Mouse (Mus musculus): Measurements from ENCODE around the gene Hoxc8. TPM values are rescaled to one million over a fixed set of nuclear protein-coding genes. Genes with fewer than 3 reads are reported as not detected.
A peak's percentile ranks its signal among the peaks of the same experiment; 100 is the strongest.

Hoxc8 gene
- total RNA-seq, 2 experiments from 2014 or later: not detected

DNA sequence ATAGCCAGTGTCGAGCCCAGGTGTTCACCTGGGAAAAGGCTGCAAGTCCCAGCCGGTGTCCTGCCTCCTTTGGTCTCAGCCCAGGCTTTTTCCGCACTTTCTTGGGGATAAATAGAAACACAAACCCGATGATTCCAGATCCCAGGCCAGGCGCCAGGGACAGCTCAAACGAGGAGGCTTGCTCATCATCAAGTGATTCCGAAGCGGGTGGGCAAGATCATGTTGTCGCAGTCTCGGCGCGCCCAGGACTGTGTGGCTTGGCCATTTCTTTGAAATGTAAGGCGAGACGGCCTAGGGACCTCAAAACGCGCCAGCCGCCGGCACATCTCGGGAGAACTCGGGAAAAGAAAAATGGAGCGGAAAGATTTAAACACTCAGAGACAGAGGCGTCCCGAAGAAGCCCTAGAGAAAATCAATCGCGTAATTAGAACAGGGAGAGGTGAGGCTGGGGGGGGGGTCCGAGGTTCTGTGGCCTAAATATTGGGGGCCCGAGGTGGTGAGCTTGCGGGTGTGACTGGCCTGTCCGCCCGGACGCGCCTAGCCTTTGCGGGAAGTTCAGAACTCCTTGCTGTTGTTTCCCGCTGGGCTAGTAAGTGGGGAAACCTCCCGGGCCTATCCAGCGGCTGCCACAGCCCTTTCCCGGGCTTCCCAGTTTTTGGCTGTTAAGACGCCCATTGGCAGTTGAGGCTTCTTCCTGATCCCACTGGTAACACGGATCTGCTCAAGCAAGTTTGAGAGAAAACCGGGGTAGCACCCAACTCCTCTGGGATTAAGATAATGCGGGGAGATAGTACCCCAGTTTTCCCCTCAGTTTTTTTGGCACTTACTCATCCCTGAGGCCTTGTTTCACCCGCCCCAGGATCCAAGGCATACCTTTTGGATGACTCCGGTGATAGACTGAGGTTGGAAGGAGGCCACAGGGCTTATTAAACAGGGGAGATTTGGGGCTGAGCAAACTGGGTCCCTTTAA is 37.1 kb downstream of the Hoxc8 start:
- ATAC-seq (replicated peaks; ENCODE audit: poor library complexity, severe bottlenecking): no peak

DNA sequence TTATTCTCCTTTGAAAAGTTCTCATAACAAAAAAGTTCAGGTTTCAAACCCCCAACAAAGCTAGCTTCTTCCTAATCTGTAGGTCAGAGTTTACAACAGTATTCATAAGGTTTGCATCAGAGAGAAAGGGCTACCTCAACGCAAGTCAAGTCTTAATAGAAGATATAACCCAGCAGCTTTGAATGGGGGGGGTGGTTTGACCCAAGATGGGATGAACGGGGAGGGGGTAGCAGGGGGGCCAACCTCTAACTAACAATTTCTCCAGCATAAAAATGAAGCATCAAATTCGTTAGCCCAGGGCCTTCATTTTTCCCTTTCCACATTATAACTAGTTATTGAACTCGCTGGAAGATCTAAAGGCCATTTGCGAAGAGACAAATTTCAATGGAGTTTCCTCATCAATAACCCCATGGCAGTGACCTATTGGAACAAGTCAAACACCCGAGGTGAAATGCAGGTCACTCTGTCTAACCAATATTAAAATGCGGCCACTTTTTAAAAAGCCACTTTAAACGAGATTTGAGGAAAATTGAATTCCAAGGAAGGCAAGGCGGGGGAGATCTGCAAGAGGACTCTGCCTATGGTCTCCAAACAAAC is 38.6 kb downstream of the Hoxc8 start:
- ATAC-seq (replicated peaks; ENCODE audit: poor library complexity, severe bottlenecking): no peak

- ATAC-seq (replicated peaks; ENCODE audit: poor library complexity, severe bottlenecking): no peak
These were observed 39.7 kb downstream of the Hoxc8 start for GRCm38 (mm10) chr15:103030142-103030541.

- ATAC-seq (replicated peaks; ENCODE audit: poor library complexity, severe bottlenecking): no peak
These were observed 41.8 kb downstream of the Hoxc8 start for GRCm38 (mm10) chr15:103032167-103032566.

DNA sequence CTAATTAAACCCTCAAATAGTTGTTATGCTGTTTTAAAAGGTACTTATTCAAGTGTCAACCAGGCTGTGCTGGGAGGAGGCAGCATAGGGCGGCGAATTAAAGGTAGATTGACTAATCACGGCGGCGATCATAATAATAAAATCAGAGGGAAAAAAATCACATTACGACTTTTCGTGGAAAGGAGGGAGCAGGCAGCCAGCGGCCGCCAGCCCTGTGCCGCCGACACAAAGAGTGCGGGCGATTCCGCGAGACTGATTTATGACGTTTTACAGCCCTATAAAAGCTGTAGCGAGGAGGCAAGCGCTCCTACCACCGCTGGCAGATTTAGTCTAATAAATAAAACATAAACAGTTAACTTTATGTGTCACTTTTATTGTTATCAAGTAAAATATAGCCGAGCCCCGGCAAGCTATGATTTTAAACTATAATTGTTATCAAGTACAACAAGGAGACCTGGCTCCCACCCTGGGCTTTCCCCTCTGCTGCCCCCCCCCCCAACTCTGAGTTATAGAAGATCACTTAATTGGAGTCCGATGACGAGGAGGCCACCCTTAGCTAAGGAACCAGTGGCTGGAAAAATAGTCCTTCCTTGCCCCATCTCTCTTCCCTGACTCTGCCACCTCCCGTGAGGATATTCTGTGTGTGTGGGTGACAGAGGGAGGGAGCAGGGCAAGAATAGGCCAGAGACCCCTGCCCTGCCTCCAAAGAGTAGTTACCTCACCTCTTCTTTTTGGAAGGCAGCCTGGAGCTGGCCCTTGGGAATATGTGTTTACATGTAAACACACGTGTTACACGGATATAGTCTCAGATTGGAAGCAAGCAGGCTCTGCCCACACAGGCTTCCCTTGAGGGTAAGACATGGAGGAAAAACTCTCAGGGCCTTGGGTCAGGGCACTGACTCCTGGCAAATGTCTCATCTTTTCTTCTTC is 42.5 kb downstream of the Hoxc8 start:
- no peak for ATAC-seq (replicated peaks; ENCODE audit: poor library complexity, severe bottlenecking)

DNA sequence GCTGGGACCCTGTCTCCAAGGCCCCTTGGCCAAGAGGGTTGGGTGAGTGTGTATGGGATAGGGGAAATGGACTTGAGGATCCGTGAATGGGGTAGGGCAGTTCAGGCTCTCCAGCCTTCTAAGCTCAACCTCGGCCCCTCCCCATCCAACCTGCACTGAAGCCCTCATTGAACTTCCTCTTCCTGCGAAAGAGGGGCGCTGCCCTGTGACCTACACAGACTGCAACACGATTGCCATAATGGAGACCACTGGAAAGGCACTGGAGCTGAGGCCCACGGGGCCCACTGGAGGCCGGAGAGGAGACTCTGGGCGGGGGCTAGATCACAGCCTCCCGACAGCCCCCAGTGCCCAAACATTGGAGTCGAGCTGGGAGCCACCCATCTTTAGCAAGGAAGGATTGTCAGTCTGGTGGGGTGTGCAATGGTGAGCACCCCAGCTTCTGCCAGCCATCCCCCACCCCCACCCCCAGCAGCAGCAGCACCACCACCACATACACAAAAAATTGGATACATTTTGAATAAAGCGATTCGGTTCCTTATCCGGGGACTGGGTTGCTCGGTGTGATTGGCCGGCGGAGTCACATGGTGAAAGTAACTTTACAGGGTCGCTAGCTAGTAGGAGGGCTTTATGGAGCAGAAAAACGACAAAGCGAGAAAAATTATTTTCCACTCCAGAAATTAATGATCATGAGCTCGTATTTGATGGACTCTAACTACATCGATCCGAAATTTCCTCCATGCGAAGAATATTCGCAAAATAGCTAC is 43.8 kb downstream of the Hoxc8 start:
- ATAC-seq (replicated peaks; ENCODE audit: poor library complexity, severe bottlenecking): peak; percentile 56

DNA sequence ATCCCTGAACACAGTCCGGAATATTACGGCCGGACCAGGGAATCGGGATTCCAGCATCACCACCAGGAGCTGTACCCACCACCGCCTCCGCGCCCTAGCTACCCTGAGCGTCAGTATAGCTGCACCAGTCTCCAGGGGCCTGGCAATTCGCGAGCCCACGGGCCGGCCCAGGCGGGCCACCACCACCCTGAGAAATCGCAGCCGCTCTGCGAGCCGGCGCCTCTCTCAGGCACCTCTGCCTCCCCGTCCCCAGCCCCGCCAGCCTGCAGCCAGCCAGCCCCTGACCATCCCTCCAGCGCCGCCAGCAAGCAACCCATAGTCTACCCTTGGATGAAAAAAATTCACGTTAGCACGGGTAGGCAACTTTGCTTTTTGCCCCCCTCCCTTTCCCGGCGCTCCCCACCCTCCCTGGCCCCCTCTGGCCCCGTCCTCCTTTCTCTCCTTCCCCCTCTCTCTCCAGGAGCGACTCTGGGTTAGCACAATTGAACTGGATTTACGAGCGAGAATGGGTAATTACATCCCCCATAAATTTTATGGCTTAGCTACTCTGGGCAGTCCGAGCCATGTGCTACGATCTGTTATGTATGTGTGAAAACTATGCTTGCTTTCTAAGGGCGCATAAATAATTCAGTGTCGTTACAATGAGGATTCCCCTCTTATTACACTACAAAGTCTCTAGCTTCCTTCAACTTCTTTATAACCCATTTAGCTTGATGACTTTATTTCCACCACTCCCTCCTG is 44.6 kb downstream of the Hoxc8 start:
- no peak for ATAC-seq (replicated peaks; ENCODE audit: poor library complexity, severe bottlenecking)

GRCm38 (mm10) chr15:103035548-103035881 is 45.1 kb downstream of the Hoxc8 start:
- no peak for ATAC-seq (replicated peaks; ENCODE audit: poor library complexity, severe bottlenecking)

DNA sequence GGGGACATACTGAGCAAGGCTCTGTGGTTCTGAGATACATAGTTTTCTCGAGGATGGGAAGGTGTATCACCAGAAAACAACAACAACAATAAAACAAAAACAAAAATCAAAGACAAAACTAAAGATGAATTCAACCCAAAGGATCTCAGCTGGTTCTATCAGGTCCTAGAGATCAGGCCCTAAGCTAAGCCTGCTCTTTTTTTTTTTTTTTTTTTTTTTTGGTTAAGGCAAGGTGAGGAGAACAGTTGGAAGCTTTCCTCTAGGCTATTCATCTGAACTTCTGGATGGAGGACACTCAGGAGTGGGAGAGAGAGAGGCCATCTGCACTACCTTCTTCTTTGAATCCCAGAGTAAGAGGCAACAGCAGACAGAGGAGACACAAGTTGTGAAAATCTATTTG is 47.2 kb downstream of the Hoxc8 start:
- ATAC-seq (replicated peaks; ENCODE audit: poor library complexity, severe bottlenecking): no peak

- ATAC-seq (replicated peaks; ENCODE audit: poor library complexity, severe bottlenecking): no peak
These were observed 48.5 kb downstream of the Hoxc8 start for GRCm38 (mm10) chr15:103038701-103039480.

DNA sequence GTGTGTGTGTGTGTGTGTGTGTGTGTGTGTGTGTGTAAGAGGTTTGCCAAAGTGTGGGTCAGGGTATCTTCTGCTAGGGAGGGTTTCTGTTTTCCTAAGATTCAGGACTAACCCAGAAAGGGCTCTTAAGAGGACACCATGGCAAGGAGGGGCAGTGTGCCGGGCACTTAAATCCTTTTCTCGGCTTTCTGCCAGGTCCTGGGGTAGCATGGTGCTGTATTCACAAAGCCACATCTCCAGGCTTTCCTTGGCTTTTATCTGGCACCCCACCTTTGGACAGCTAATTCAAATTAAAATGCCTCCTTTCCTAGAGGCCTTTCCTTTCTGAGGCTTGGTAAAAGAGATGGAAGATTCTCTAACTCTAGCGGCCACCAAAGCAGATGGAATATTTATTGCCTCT is 49.2 kb downstream of the Hoxc8 start:
- ATAC-seq (replicated peaks; ENCODE audit: poor library complexity, severe bottlenecking): no peak

- no peak for ATAC-seq (replicated peaks; ENCODE audit: poor library complexity, severe bottlenecking)
These were observed 50.2 kb downstream of the Hoxc8 start for GRCm38 (mm10) chr15:103040601-103041000.

DNA sequence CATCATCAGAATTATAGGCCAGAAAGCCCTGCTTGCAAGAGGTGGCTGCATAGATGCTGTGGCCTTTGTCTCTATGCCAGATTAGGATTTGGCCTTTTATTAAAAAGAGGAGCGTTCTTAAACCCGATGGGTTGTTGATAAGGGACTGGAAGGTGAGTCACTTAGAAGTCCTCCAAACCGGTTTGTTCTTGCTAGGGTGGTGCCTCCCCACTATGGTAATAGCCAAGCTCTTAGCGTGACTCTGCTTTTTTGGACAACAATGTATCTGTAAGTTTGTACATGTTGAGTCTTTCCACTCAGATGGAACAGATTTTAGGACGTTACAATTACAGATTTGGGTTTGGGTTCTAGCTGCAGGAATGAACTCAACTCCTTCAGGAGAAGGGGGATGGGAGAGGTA is 51.2 kb downstream of the Hoxc8 start:
- ATAC-seq (replicated peaks; ENCODE audit: poor library complexity, severe bottlenecking): no peak

DNA sequence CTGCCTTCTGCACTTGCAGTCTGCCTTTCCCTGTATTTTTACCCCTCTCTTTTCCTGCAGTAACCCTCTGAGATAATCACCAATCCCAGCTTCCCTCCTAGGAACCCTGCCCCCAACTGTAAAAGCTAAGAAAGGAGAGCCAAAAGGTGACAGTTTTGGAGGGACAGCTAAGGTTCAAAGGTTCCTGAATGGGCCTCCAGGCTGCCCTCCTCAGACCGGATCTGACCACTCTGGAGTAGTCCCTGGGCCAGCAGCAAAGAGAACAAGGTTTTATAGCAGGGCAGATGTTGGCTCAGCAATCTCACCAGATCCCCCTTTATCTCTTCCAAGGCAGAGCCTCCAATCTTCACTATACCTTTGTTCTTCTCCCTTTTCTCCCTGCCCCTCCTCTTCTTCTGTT is 51.8 kb downstream of the Hoxc8 start:
- ATAC-seq (replicated peaks; ENCODE audit: poor library complexity, severe bottlenecking): no peak

Other genes starting within 250 kb of the Hoxc8 start
- not detected in 2 replicates for gene Hoxc13, start 69.5 kb upstream of the Hoxc8 start, total RNA-seq (2014; fragmentation: Nextera tagmentation)
- not detected in 2 replicates for gene Hoxc13, start 69.5 kb upstream of the Hoxc8 start, total RNA-seq (2017)
- gene Hoxc12, start 53.9 kb upstream of the Hoxc8 start, total RNA-seq (2014; fragmentation: Nextera tagmentation): not detected in 2 replicates
- gene Hoxc12, start 53.9 kb upstream of the Hoxc8 start, total RNA-seq (2017): not detected in 2 replicates
- gene Hoxc11, start 36.2 kb upstream of the Hoxc8 start, total RNA-seq (2014; fragmentation: Nextera tagmentation): not detected in 2 replicates
- gene Hoxc11, start 36.2 kb upstream of the Hoxc8 start, total RNA-seq (2017): not detected in 2 replicates
- gene Hoxc10, start 23.8 kb upstream of the Hoxc8 start, total RNA-seq (2014; fragmentation: Nextera tagmentation): not detected in 2 replicates
- gene Hoxc10, start 23.8 kb upstream of the Hoxc8 start, total RNA-seq (2017): not detected in 2 replicates
- gene Hoxc5, start 23.2 kb upstream of the Hoxc8 start, total RNA-seq (2014; fragmentation: Nextera tagmentation): not detected in 2 replicates
- gene Hoxc5, start 23.2 kb upstream of the Hoxc8 start, total RNA-seq (2017): not detected in 2 replicates
- not detected in 2 replicates for gene Hoxc9, start 14.2 kb upstream of the Hoxc8 start, total RNA-seq (2014; fragmentation: Nextera tagmentation)
- gene Hoxc9, start 14.2 kb upstream of the Hoxc8 start, total RNA-seq (2017): not detected in 2 replicates
- not detected in 2 replicates for gene Hoxc6, start 7.7 kb downstream of the Hoxc8 start, total RNA-seq (2014; fragmentation: Nextera tagmentation)
- not detected in 2 replicates for gene Hoxc6, start 7.7 kb downstream of the Hoxc8 start, total RNA-seq (2017)
- gene Hoxc4, start 28.3 kb downstream of the Hoxc8 start, total RNA-seq (2014; fragmentation: Nextera tagmentation): not detected in 2 replicates
- gene Hoxc4, start 28.3 kb downstream of the Hoxc8 start, total RNA-seq (2017): not detected in 2 replicates
- 3.3 and 4.7 TPM in 2 replicates for gene Smug1, start 176.5 kb downstream of the Hoxc8 start, total RNA-seq (2014; fragmentation: Nextera tagmentation)
- gene Smug1, start 176.5 kb downstream of the Hoxc8 start, total RNA-seq (2017): 1.8 and 4.0 TPM in 2 replicates
- 105 and 120 TPM in 2 replicates for gene Cbx5, start 249.2 kb downstream of the Hoxc8 start, total RNA-seq (2014; fragmentation: Nextera tagmentation)
- gene Cbx5, start 249.2 kb downstream of the Hoxc8 start, total RNA-seq (2017): 225 and 229 TPM in 2 replicates
- 605 and 693 TPM in 2 replicates for gene Hnrnpa1, start 249.8 kb downstream of the Hoxc8 start, total RNA-seq (2014; fragmentation: Nextera tagmentation)
- gene Hnrnpa1, start 249.8 kb downstream of the Hoxc8 start, total RNA-seq (2017): 956 and 1,234 TPM in 2 replicates

All from granulocyte monocyte progenitor cell, adult 5-6 weeks (primary cell).